Mouse (Mus musculus) forebrain, embryonic 12.5 days (tissue): ENCODE results near the gene Bckdha. TPM values are rescaled to one million over a fixed set of nuclear protein-coding genes. Genes with fewer than 3 reads are reported as not detected.

Experiments used
- ATAC-seq: fragments of 200-750 bp; cut with Nextera tagmentation; 2 replicates; pipeline ENCODE4 v1.8.0; 2017; ENCODE audit warnings: moderate TSS enrichment; ENCODE audit not compliant: low FRiP score
- H3K27ac ChIP-seq: fragments of 300-500 bp; sonication (generic); 2 replicates; pipeline ENCODE4 v1.5.1; 2016; ENCODE audit warnings: mild to moderate bottlenecking
- H3K27me3 ChIP-seq: fragments of 300-500 bp; sonication (generic); 2 replicates; pipeline ENCODE4 v1.6.1; 2016; ENCODE audit warnings: mild to moderate bottlenecking
- H3K36me3 ChIP-seq: fragments of 300-500 bp; sonication (generic); replicated peaks from 2 replicates; pipeline ENCODE4 v1.6.1; 2016; ENCODE audit warnings: mild to moderate bottlenecking
- H3K4me1 ChIP-seq: fragments of 300-500 bp; sonication (generic); 2 replicates; pipeline ENCODE4 v1.6.1; 2016
- H3K4me2 ChIP-seq: fragments of 300-500 bp; sonication (generic); 2 replicates; pipeline ENCODE4 v1.6.1; 2016; ENCODE audit warnings: mild to moderate bottlenecking, moderate library complexity
- H3K4me3 ChIP-seq: fragments of 300-500 bp; sonication (generic); replicated peaks from 2 replicates; pipeline ENCODE4 v1.5.1; 2016; ENCODE audit warnings: mild to moderate bottlenecking
- H3K9ac ChIP-seq: fragments of 300-500 bp; sonication (generic); 2 replicates; pipeline ENCODE4 v1.6.1; 2016; ENCODE audit warnings: mild to moderate bottlenecking
- H3K9me3 ChIP-seq: fragments of 300-500 bp; sonication (generic); 2 replicates; pipeline ENCODE4 v1.6.1; 2016
- WGBS: fragments of 180-500 bp; shearing (Covaris S2); methylation state at CpG from one replicate; pipeline ENCODE4 v1.1.7; 2016; 5-methylcytosine and 5-hydroxymethylcytosine counted together
- polyA plus RNA-seq: library from polyadenylated mRNA; unstranded; fragments of >200 nt; fragmentation: Nextera tagmentation; extraction: Ambion mirVana; gene quantifications from 2 replicates; pipeline ENCODE4 v1.2.1, GENCODE M21; 2016

The Bckdha gene
- polyA plus RNA-seq, 1 experiment from 2014 or later, result 36.1 TPM

- H3K27me3 ChIP-seq, result peaks cover 7% of the 10 kb centered on the region
- no peak overlapping the region for H3K4me3 ChIP-seq
- H3K4me2 ChIP-seq, result no peak overlapping the region
- H3K27ac ChIP-seq, result no peak overlapping the region
- WGBS, result 86% methylated on average over 10 of the region's 10 CpGs
- H3K9me3 ChIP-seq, result no peaks in the 10 kb centered on the region
- no peak overlapping the region for H3K9ac ChIP-seq
- 0 out of 2 replicates have a peak, but pooled peaks cover 8% of the 10 kb centered on the region for H3K36me3 ChIP-seq
- peaks cover 12% of the 10 kb centered on the region; the same call in 1 of the 2 replicates for H3K4me1 ChIP-seq
- ATAC-seq, result no peak
These were observed 41.2 kb downstream of the Bckdha start for GRCm38 (mm10) chr7:25617376-25618160.

GRCm38 (mm10) chr7:25615706-25616011, 43.1 kb downstream of the Bckdha start, which contains the start of gene Erich4:
TSS of gene Erich4 (minus strand) at chr7:25615892.
- Histone ChIP-seq H3K9me3 (no peaks in the 10 kb centered on the region), H3K4me3 (no peak within 1 kb of the TSS), H3K27me3 (peaks cover 7% of the 10 kb centered on the region), H3K4me2 (no peak within 1 kb of the TSS), H3K36me3 (no peaks in the 10 kb centered on the region), H3K9ac (no peak within 1 kb of the TSS), H3K4me1 (peaks cover 12% of the 10 kb centered on the region; the same call in 1 of the 2 replicates), H3K27ac (no peak within 1 kb of the TSS)
- 76% methylated on average over 5 of the region's 5 CpGs for WGBS
- ATAC-seq, result no peak

GRCm38 (mm10) chr7:25614831-25615705, 43.7 kb downstream of the Bckdha start:
- no peak overlapping the region for H3K9ac ChIP-seq
- no peak overlapping the region for H3K4me2 ChIP-seq
- 71% methylated on average over 21 of the region's 21 CpGs for WGBS
- peaks cover 10% of the 10 kb centered on the region; the same call in 1 of the 2 replicates for H3K4me1 ChIP-seq
- H3K27me3 ChIP-seq, result peaks cover 7% of the 10 kb centered on the region
- H3K27ac ChIP-seq, result no peak overlapping the region
- H3K9me3 ChIP-seq, result no peaks in the 10 kb centered on the region
- no peak for ATAC-seq
- H3K36me3 ChIP-seq, result no peaks in the 10 kb centered on the region
- H3K4me3 ChIP-seq, result no peak overlapping the region

GRCm38 (mm10) chr7:25614086-25614485, 44.7 kb downstream of the Bckdha start:
- Histone ChIP-seq H3K27ac (no peak overlapping the region), H3K27me3 (peaks cover 7% of the 10 kb centered on the region), H3K4me3 (no peak overlapping the region), H3K4me1 (peaks cover 4% of the 10 kb centered on the region; the same call in 1 of the 2 replicates), H3K4me2 (no peak overlapping the region), H3K9ac (no peak overlapping the region), H3K9me3 (no peaks in the 10 kb centered on the region), H3K36me3 (no peaks in the 10 kb centered on the region)
- ATAC-seq, result no peak
- WGBS, result 97% methylated on average over 5 of the region's 5 CpGs

GRCm38 (mm10) chr7:25611501-25611900, 47.3 kb downstream of the Bckdha start:
- Histone ChIP-seq H3K27me3 (no peaks in the 10 kb centered on the region; the same call in 1 of the 2 replicates), H3K4me3 (no peak overlapping the region), H3K36me3 (no peaks in the 10 kb centered on the region), H3K9me3 (no peaks in the 10 kb centered on the region), H3K9ac (no peak overlapping the region), H3K27ac (no peak overlapping the region), H3K4me1 (no peaks in the 10 kb centered on the region), H3K4me2 (no peak overlapping the region)
- ATAC-seq, result no peak
- WGBS, result 52% methylated on average over 7 of the region's 7 CpGs

GRCm38 (mm10) chr7:25610056-25610455, 48.7 kb downstream of the Bckdha start:
- no peaks in the 10 kb centered on the region for H3K4me1 ChIP-seq
- no peak overlapping the region for H3K9ac ChIP-seq
- WGBS, result 51% methylated on average over 6 of the region's 6 CpGs
- H3K4me2 ChIP-seq, result no peak overlapping the region
- no peak overlapping the region for H3K4me3 ChIP-seq
- no peaks in the 10 kb centered on the region for H3K9me3 ChIP-seq
- no peak for ATAC-seq
- H3K36me3 ChIP-seq, result no peaks in the 10 kb centered on the region
- H3K27ac ChIP-seq, result no peak overlapping the region
- no peaks in the 10 kb centered on the region for H3K27me3 ChIP-seq

- Histone ChIP-seq H3K9me3 (no peaks in the 10 kb centered on the region), H3K27me3 (no peaks in the 10 kb centered on the region), H3K4me2 (no peak overlapping the region), H3K4me1 (no peaks in the 10 kb centered on the region), H3K27ac (no peak overlapping the region), H3K36me3 (no peaks in the 10 kb centered on the region), H3K4me3 (no peak overlapping the region), H3K9ac (no peak overlapping the region)
- no peak for ATAC-seq
- WGBS, result 85% methylated on average over 2 of the region's 2 CpGs
These were observed 51.6 kb downstream of the Bckdha start for GRCm38 (mm10) chr7:25607196-25607595.

- no peaks in the 10 kb centered on the region for H3K9me3 ChIP-seq
- H3K4me1 ChIP-seq, result no peaks in the 10 kb centered on the region
- WGBS, result 84% methylated on average over 4 of the region's 4 CpGs
- H3K4me2 ChIP-seq, result no peak overlapping the region
- H3K4me3 ChIP-seq, result no peak overlapping the region
- no peaks in the 10 kb centered on the region for H3K27me3 ChIP-seq
- no peak overlapping the region for H3K9ac ChIP-seq
- no peak for ATAC-seq
- no peak overlapping the region for H3K27ac ChIP-seq
- H3K36me3 ChIP-seq, result no peaks in the 10 kb centered on the region
These were observed 52.1 kb downstream of the Bckdha start for GRCm38 (mm10) chr7:25606625-25607063.

GRCm38 (mm10) chr7:25601346-25601745, 57.4 kb downstream of the Bckdha start:
- H3K27me3 ChIP-seq, result 0 out of 2 replicates have a peak, but pooled peaks cover 3% of the 10 kb centered on the region
- H3K27ac ChIP-seq, result no peak overlapping the region
- ATAC-seq, result no peak
- H3K9ac ChIP-seq, result no peak overlapping the region
- H3K4me3 ChIP-seq, result no peak overlapping the region
- H3K36me3 ChIP-seq, result no peaks in the 10 kb centered on the region
- H3K4me1 ChIP-seq, result no peaks in the 10 kb centered on the region
- H3K9me3 ChIP-seq, result no peaks in the 10 kb centered on the region
- no peak overlapping the region for H3K4me2 ChIP-seq
- 90% methylated on average over 16 of the region's 16 CpGs for WGBS

- Histone ChIP-seq H3K4me2 (no peak overlapping the region), H3K4me1 (no peaks in the 10 kb centered on the region), H3K27me3 (0 out of 2 replicates have a peak, but pooled peaks cover 3% of the 10 kb centered on the region), H3K9ac (no peak overlapping the region), H3K9me3 (no peaks in the 10 kb centered on the region), H3K27ac (no peak overlapping the region), H3K36me3 (no peaks in the 10 kb centered on the region), H3K4me3 (no peak overlapping the region)
- WGBS, result 89% methylated on average over 11 of the region's 11 CpGs
- no peak for ATAC-seq
These were observed 58.1 kb downstream of the Bckdha start for GRCm38 (mm10) chr7:25600666-25601065.

- no peak overlapping the region for H3K27ac ChIP-seq
- no peak for ATAC-seq
- 16% methylated on average over 10 of the region's 10 CpGs for WGBS
These were observed 59.1 kb downstream of the Bckdha start for GRCm38 (mm10) chr7:25599663-25600062.

GRCm38 (mm10) chr7:25593859-25594258, 64.9 kb downstream of the Bckdha start:
- no peaks in the 10 kb centered on the region for H3K36me3 ChIP-seq
- no peak overlapping the region for H3K27ac ChIP-seq
- WGBS, result 83% methylated on average over 3 of the region's 3 CpGs
- no peak overlapping the region for H3K4me2 ChIP-seq
- H3K4me1 ChIP-seq, result no peaks in the 10 kb centered on the region
- H3K9ac ChIP-seq, result no peak overlapping the region
- no peaks in the 10 kb centered on the region for H3K9me3 ChIP-seq
- 0 out of 2 replicates have a peak, but pooled peaks cover 3% of the 10 kb centered on the region for H3K27me3 ChIP-seq
- no peak for ATAC-seq
- no peak overlapping the region for H3K4me3 ChIP-seq

More at GRCm38 (mm10) chr7:25599663-25600062, 59.1 kb downstream of the Bckdha start:
- H3K4me1 ChIP-seq, result no peaks in the 10 kb centered on the region
- 0 out of 2 replicates have a peak, but pooled peaks cover 3% of the 10 kb centered on the region for H3K27me3 ChIP-seq
- H3K9ac ChIP-seq, result no peak overlapping the region
- no peak overlapping the region for H3K4me2 ChIP-seq
- H3K4me3 ChIP-seq, result no peak overlapping the region
- H3K9me3 ChIP-seq, result no peaks in the 10 kb centered on the region
- no peaks in the 10 kb centered on the region for H3K36me3 ChIP-seq
